Mouse (Mus musculus): ENCODE results near the gene Gstm2.

DNA sequence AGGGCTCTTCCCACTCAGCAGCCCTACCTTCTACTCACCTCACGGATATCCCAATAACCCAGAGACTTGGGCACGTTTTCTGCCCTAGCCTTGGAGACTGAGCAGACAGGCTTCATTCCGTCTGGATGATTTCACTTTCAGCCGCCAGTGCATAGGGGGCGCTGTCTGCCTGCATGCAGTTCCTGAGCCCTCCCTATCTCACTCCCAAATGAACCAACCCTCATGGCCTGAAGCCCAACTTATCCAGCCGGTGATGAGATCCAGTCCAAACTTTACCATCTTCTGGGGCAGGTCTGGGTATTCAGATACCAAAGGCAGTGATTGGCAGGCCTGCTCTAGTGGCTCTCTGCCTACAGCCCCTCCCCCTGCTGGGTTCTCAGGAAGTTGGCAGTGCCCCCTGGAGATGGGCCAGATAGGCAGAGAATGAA lies 32.9 kb downstream of the Gstm2 start:
- TF ChIP-seq CTCF (conservative IDR thresholded peaks at IDR 0.05 in 1 of 2, IDR thresholded peaks at IDR 0.05 in 1 of 2; ENCODE audit: low read depth in 2 of 2, low read length in 2 of 2) (peak; percentile 72 to 75), POLR2A (IDR thresholded peaks at IDR 0.05; ENCODE audit: low read depth, low read length) (no peak), MAFK (IDR thresholded peaks at IDR 0.05; ENCODE audit: insufficient replicate concordance, low read length) (no peak), USF1 (IDR thresholded peaks at IDR 0.05; ENCODE audit: low read depth, low read length) (no peak), ETS1 (conservative IDR thresholded peaks at IDR 0.05; ENCODE audit: low read depth, low read length) (no peak), MEF2A (IDR thresholded peaks at IDR 0.05; ENCODE audit: borderline replicate concordance, low read depth, low read length) (no peak)
